Mouse (Mus musculus) embryonic facial prominence, embryonic 13.5 days (tissue): ENCODE results near the gene Kcnk2. TPM values are rescaled to one million over a fixed set of nuclear protein-coding genes. Genes with fewer than 3 reads are reported as not detected.
A peak's percentile ranks its signal among the peaks of the same experiment; 100 is the strongest.

Source experiments
- ATAC-seq: fragments of 200-750 bp; cut with Nextera tagmentation; 2 replicates; pipeline ENCODE4 v1.8.0; 2017; ENCODE audit warnings: low read depth; ENCODE audit not compliant: insufficient number of reproducible peaks, insufficient read depth, low FRiP score, low TSS enrichment
- H3K27ac ChIP-seq: fragments of 300-500 bp; sonication (generic); 2 replicates; pipeline ENCODE4 v1.5.1; 2015; ENCODE audit warnings: moderate library complexity, mild to moderate bottlenecking, inconsistent platforms
- H3K27me3 ChIP-seq: fragments of 300-500 bp; sonication (generic); 2 replicates; pipeline ENCODE4 v1.6.1; 2015; ENCODE audit warnings: mild to moderate bottlenecking, inconsistent platforms
- H3K36me3 ChIP-seq: fragments of 300-500 bp; sonication (generic); 2 replicates; pipeline ENCODE4 v1.6.1; 2015; ENCODE audit warnings: mild to moderate bottlenecking, inconsistent platforms
- H3K4me1 ChIP-seq: fragments of 300-500 bp; sonication (generic); 2 replicates; pipeline ENCODE4 v1.6.1; 2015; ENCODE audit warnings: inconsistent platforms
- H3K4me2 ChIP-seq: fragments of 300-500 bp; sonication (generic); 2 replicates; pipeline ENCODE4 v1.6.1; 2015; ENCODE audit warnings: moderate library complexity, mild to moderate bottlenecking, inconsistent platforms
- H3K4me3 ChIP-seq: fragments of 300-500 bp; sonication (generic); 2 replicates; pipeline ENCODE4 v1.5.1; 2015; ENCODE audit warnings: mild to moderate bottlenecking, inconsistent platforms
- H3K9ac ChIP-seq: fragments of 300-500 bp; sonication (generic); 2 replicates; pipeline ENCODE4 v1.6.1; 2015; ENCODE audit warnings: mild to moderate bottlenecking, inconsistent platforms
- H3K9me3 ChIP-seq: fragments of 300-500 bp; sonication (generic); 2 replicates; pipeline ENCODE4 v1.6.1; 2016; ENCODE audit warnings: inconsistent platforms
- WGBS: fragments of 180-500 bp; shearing (Covaris S2); methylation state at CpG from one replicate; pipeline ENCODE4 v1.1.7; 2015; ENCODE audit warnings: mixed read lengths; 5-methylcytosine and 5-hydroxymethylcytosine counted together
- polyA plus RNA-seq: library from polyadenylated mRNA; unstranded; fragments of >200 nt; fragmentation: Nextera tagmentation; extraction: Ambion mirVana; gene quantifications from 2 replicates; pipeline ENCODE4 v1.2.1, GENCODE M21; 2015

The Kcnk2 gene
- polyA plus RNA-seq, 1 experiment from 2014 or later = 9.5 TPM

DNA sequence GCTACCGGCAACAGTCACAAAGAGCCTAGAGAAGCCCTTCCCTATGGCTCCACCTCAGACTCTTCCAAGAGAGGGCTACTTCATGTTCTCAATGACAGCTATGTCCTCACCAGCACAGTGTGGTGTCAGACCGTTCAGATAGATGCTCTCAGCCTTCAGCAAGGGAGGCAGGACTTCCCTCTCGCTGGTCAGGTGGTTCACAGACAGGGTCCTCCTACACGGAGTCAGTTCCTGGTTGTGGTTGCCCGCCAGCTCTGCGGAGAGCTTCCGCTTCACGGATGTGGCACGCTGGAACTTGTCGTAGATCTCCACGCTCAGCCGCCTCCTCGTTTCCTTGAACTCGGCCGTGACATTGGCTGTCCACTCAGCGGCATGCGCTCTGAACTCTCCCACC lies 192.4 kb downstream of the Kcnk2 start:
- no peak for ATAC-seq
- WGBS = 93% methylated on average over 17 of the region's 17 CpGs
- Histone ChIP-seq H3K36me3 (0 out of 2 replicates have a peak, but pooled peaks cover 3% of the 10 kb centered on the region), H3K4me1 (no peaks in the 10 kb centered on the region), H3K4me2 (no peak overlapping the region), H3K27ac (no peak overlapping the region), H3K9me3 (no peaks in the 10 kb centered on the region), H3K27me3 (no peaks in the 10 kb centered on the region), H3K4me3 (no peak overlapping the region), H3K9ac (no peak overlapping the region)

DNA sequence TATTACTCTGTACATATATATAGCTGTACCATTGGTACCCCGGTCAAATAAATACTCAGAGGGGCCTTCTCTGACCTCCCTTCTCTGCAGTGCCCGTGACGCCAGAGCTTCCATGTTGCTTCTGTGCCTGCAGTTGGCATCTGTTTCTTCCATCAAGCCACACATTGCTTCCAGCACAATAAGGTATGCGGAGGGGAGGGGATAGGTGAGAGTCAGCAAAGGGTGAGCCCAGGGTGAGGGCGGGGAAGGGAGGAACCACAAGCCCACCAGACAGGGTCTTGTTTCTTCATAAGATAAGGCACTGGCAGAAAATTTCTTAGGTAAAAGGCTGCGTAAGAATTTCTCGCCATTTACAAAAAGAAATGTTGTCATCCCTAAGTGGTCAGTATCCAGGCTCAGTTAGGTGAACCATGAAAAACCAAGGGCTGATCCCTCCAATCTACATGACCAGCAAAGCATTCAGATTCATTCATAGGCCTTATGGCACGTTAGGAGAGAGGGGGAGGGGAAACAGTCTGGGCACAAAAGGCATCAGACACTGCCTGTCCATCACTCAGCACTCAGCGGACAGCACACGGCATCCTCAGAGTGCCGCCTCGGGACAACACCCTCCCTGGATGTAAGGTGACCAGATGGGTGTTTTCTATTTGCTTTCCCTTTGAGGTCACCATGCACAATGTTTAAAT lies 192.9 kb downstream of the Kcnk2 start:
- ATAC-seq = no peak
- no peak overlapping the region for H3K4me2 ChIP-seq
- H3K27me3 ChIP-seq = no peaks in the 10 kb centered on the region
- no peaks in the 10 kb centered on the region for H3K9me3 ChIP-seq
- H3K27ac ChIP-seq = no peak overlapping the region
- H3K9ac ChIP-seq = no peak overlapping the region
- WGBS = 85% methylated on average over 12 of the region's 12 CpGs
- no peak overlapping the region for H3K4me3 ChIP-seq
- 0 out of 2 replicates have a peak, but pooled peaks cover 3% of the 10 kb centered on the region for H3K36me3 ChIP-seq
- H3K4me1 ChIP-seq = no peaks in the 10 kb centered on the region

DNA sequence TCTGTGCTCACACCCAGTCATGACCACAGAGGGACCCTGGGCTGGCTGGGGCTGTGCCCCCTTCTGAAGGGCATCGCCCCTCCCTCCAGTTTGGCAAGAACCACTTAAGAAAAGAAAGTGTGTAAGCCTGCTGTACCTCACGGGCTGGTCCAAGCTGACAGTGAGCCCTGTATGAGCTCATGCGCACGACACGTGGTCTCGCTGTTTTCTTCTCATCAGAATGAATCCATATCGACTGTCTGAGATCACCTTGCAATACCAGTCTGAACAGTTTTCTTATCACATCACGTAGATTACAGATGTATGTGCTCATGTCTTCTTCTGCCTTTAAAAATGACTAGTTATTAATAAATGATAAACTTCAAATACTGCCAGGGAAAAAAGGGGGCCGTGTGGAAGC lies 193.5 kb downstream of the Kcnk2 start:
- Histone ChIP-seq H3K36me3 (0 out of 2 replicates have a peak, but pooled peaks cover 3% of the 10 kb centered on the region), H3K4me1 (no peaks in the 10 kb centered on the region), H3K4me2 (no peak overlapping the region), H3K27me3 (no peaks in the 10 kb centered on the region), H3K27ac (no peak overlapping the region), H3K4me3 (no peak overlapping the region), H3K9me3 (no peaks in the 10 kb centered on the region), H3K9ac (no peak overlapping the region)
- WGBS = 86% methylated on average over 9 of the region's 9 CpGs
- no peak for ATAC-seq

DNA sequence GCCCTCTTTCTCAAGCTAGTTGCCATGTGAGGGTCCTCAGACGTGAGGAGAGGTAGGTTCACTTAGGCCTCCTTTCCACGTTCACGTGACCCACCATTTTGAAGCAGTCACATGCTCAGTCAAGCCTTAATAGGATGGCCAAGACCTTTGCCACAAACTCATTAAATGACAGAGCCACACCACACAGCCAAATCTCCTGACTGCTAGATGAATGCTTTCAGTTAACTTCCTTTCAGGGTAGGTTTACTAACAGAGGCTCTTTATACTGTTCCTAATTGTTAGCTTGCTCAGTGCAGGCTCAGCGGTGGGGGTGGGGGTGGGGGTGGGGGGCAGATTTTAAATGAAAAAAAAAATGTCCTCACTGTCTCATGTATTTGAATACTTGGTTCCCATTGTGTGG lies 206.3 kb downstream of the Kcnk2 start:
- WGBS = 52% methylated on average over 4 of the region's 4 CpGs
- Histone ChIP-seq H3K4me2 (no peak overlapping the region), H3K9me3 (no peaks in the 10 kb centered on the region), H3K27me3 (no peaks in the 10 kb centered on the region), H3K4me1 (no peaks in the 10 kb centered on the region), H3K27ac (no peak overlapping the region), H3K4me3 (no peak overlapping the region), H3K36me3 (no peaks in the 10 kb centered on the region), H3K9ac (no peak overlapping the region)
- ATAC-seq = no peak

DNA sequence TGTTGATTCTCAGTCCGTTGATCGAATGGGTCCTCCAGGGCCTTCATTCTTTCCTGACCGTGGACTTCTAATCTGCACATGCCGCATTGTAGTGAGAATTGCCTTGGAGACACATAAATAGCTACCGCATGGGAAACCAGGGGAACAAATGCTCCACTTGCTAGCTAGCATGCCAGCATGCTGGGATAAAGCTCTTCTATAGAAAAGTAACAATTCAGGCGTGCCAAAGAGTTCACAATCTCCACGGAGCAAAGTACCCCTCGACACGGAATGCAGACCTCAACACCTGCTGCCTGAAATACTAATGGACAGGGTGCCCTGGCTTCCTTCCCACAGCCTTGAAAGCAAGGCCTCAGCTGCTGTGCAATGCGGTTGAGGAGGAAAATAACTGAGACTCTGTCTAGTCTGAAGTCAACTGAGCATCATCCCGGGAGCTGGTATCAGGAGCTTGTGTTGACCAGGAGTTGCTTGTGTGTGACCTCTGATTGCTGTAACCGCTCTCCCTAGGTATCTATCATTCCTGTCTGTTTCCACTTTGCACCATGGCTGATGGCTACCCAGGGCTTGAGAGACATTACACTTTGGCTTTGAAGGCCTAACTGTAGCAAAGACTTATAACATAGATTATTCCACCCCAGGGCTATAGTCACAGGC lies 214.2 kb downstream of the Kcnk2 start:
- Histone ChIP-seq H3K4me3 (no peak overlapping the region), H3K4me2 (no peak overlapping the region), H3K9me3 (no peaks in the 10 kb centered on the region), H3K9ac (no peak overlapping the region), H3K27ac (no peak overlapping the region), H3K4me1 (no peaks in the 10 kb centered on the region), H3K27me3 (no peaks in the 10 kb centered on the region), H3K36me3 (no peaks in the 10 kb centered on the region)
- 84% methylated on average over 12 of the region's 12 CpGs for WGBS
- ATAC-seq = no peak

DNA sequence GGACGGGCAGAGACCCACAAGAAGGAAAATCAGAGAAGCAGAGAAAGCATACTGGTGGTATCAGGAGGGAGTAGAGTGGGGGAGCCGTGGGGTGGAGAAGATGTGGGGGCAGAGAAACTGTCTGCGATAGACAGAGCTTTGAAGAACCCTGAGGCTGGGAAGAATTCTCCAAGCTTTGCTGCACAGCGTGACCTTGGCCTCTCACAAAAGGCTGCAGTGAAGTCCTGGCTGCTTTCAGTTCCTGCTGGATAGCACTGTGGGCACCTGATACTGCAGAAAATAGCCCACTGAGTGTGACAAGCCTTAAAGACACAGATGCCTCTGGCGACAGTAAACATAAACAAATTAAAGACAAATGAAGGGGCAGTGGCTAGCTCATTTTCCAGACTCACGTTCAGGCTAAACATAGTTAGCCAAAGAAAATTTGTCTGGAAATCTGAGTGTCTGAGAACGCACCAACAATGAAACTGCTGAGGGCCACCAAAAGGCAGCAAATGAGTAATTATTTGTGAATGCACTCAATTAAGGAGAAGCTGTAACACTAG lies 216.8 kb downstream of the Kcnk2 start:
- Histone ChIP-seq H3K9ac (no peak overlapping the region), H3K9me3 (no peaks in the 10 kb centered on the region), H3K27ac (no peak overlapping the region), H3K36me3 (no peaks in the 10 kb centered on the region), H3K27me3 (no peaks in the 10 kb centered on the region), H3K4me2 (no peak overlapping the region), H3K4me3 (no peak overlapping the region), H3K4me1 (no peaks in the 10 kb centered on the region)
- ATAC-seq = no peak
- WGBS = 37% methylated on average over 7 of the region's 7 CpGs

DNA sequence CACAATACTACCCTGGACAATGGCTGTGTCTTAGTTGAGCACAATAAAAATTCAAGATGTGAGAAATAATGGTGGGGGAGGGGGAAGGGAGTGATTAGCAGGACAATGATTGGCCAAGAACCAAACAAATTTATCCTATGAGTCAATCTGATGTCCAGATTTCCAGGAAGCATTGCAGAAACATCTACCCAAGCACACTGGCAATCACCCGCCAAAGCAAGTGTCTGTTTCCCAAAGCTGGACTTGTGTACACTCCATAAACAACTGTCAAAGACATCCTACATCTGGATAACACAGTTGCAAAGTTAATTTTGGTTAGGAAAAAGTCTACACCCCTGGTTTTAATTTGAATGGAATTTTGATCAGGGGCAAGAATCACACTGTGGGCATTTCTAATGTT lies 224.3 kb downstream of the Kcnk2 start:
- H3K9me3 ChIP-seq = no peaks in the 10 kb centered on the region
- no peaks in the 10 kb centered on the region for H3K36me3 ChIP-seq
- H3K4me1 ChIP-seq = 0 out of 2 replicates have a peak, but pooled peaks cover 5% of the 10 kb centered on the region
- no peaks in the 10 kb centered on the region for H3K27me3 ChIP-seq
- no peak overlapping the region for H3K9ac ChIP-seq
- WGBS = 76% methylated on average over 1 of the region's 1 CpGs
- H3K4me3 ChIP-seq = no peak overlapping the region
- no peak overlapping the region for H3K27ac ChIP-seq
- H3K4me2 ChIP-seq = no peak overlapping the region
- no peak for ATAC-seq

DNA sequence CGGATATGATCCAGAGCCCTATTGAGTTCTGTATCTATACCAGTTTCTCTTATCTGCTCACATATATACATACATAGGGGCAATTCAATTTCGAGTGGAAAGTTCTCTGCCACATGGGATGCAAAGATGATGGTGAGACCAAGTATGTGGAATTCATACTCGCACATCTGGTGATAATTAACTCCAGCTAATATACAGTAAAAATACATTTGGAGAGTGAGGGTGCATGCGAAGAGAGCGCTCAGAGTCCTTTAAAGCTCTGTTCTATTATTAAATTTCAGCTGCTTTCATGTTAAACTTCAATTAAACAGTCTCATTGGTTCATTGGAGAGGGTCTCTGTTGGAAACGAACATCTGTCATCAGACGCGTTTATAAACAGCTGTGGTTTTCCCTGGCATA lies 228.6 kb downstream of the Kcnk2 start:
- Histone ChIP-seq H3K27ac (no peak overlapping the region), H3K4me3 (no peak overlapping the region), H3K36me3 (no peaks in the 10 kb centered on the region), H3K9me3 (no peaks in the 10 kb centered on the region), H3K4me1 (0 out of 2 replicates have a peak, but pooled peaks cover 5% of the 10 kb centered on the region), H3K9ac (no peak overlapping the region), H3K4me2 (no peak overlapping the region), H3K27me3 (no peaks in the 10 kb centered on the region)
- 55% methylated on average over 8 of the region's 8 CpGs for WGBS
- no peak for ATAC-seq

DNA sequence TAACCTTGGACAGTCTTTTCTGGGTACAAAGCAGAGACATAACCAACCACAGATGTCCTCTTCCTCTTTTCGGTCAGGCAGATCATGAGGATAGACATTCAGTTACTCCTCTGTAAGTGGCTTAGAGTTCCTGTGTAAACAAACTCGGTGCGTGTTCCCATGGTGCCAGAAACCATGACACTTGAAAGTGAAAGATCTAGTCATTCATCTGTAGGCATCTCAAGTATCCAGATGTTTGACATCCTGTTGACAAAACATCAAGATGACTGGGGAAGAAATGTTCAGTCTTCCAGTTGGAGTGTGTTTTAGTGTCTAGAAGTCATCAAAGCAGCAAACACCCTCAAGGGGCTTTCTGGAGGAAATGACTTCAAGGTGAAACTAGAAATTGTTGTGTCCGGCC lies 230.9 kb downstream of the Kcnk2 start:
- no peak for ATAC-seq
- no peak overlapping the region for H3K27ac ChIP-seq
- no peak overlapping the region for H3K9ac ChIP-seq
- no peak overlapping the region for H3K4me2 ChIP-seq
- H3K9me3 ChIP-seq = no peaks in the 10 kb centered on the region
- 0 out of 2 replicates have a peak, but pooled peaks cover 5% of the 10 kb centered on the region for H3K4me1 ChIP-seq
- no peaks in the 10 kb centered on the region for H3K36me3 ChIP-seq
- WGBS = 60% methylated on average over 4 of the region's 4 CpGs
- no peaks in the 10 kb centered on the region for H3K27me3 ChIP-seq
- H3K4me3 ChIP-seq = no peak overlapping the region

DNA sequence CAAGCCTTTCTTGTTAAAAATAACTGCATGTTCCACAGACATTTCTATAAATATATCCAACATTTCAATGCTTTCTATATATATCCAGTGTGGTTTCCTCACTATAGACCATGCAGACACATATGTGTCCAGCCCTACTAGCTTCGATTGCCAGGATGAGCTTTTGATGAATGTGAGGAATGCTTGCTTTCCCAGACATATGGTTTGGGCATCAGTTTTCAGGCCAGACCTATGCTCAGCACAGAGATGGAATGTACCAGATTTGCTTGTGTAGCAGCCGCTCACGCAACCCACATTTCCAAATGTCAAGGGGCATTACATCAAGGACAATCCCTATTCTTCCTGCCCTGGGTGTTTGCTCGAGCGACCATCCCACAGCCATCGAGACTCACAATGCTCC lies 236.3 kb downstream of the Kcnk2 start:
- Histone ChIP-seq H3K27me3 (no peaks in the 10 kb centered on the region), H3K4me1 (peaks cover 11% of the 10 kb centered on the region), H3K4me2 (no peak overlapping the region), H3K9ac (no peak overlapping the region), H3K9me3 (no peaks in the 10 kb centered on the region), H3K36me3 (no peaks in the 10 kb centered on the region), H3K27ac (no peak overlapping the region), H3K4me3 (no peak overlapping the region)
- ATAC-seq = no peak
- WGBS = 55% methylated on average over 6 of the region's 6 CpGs

DNA sequence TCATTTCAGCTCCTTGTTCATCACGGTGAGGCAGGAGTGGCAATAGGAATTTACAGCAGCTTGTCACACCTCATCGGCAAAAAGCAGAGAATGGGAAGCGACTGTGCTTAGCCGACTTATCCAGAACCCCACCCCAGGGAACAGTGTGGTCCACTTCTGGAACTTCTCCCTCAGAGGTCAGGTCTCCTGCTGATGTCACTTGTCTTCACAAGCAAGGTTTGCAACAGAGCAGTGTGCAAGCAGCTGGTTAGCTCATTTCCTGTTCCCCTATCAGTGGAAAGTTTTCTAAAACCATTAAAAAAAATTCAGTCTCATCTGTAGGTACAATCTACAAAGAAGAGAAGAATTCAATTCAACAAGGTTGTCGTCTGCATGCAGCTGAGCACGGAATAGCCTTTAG lies 236.9 kb downstream of the Kcnk2 start:
- WGBS = 72% methylated on average over 6 of the region's 6 CpGs
- H3K4me3 ChIP-seq = no peak overlapping the region
- peaks cover 11% of the 10 kb centered on the region for H3K4me1 ChIP-seq
- H3K4me2 ChIP-seq = no peak overlapping the region
- no peak overlapping the region for H3K9ac ChIP-seq
- no peaks in the 10 kb centered on the region for H3K36me3 ChIP-seq
- H3K9me3 ChIP-seq = no peaks in the 10 kb centered on the region
- H3K27me3 ChIP-seq = no peaks in the 10 kb centered on the region
- no peak for ATAC-seq
- H3K27ac ChIP-seq = peak overlapping the region; percentile 17; the same call in 1 of the 2 replicates

DNA sequence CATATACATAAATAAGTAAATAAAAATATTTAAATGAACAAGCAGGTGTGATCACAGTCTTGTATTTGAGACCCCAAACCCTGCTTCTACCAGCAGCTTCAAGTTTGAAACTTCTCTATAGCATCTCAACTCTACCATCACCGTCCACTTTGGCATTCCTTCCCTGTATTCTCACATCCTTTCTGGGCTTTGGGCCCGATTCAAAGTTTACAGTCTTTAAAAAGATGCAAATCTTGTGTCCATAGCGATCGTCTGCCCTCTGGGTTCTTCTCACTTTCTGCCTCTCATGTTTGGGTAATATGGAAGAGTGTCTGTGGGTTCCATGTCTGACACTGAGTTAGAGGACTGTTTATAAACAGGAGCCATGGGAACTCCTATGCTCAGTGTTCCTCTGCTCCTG lies 237.4 kb downstream of the Kcnk2 start:
- Histone ChIP-seq H3K4me3 (no peak overlapping the region), H3K4me2 (no peak overlapping the region), H3K4me1 (peaks cover 11% of the 10 kb centered on the region), H3K36me3 (no peaks in the 10 kb centered on the region), H3K27ac (no peak overlapping the region), H3K9me3 (no peaks in the 10 kb centered on the region), H3K27me3 (no peaks in the 10 kb centered on the region), H3K9ac (no peak overlapping the region)
- WGBS = 81% methylated on average over 4 of the region's 4 CpGs
- ATAC-seq = no peak
